Comparison of ENCODE assay signal across 23 mouse cellular contexts in genomic region chr2:178686167-178686601, GRCm38 (mm10).
A peak's percentile ranks its signal among the peaks of the same experiment; 100 is the strongest.
DNase-seq lines count a peak whose midpoint lies in the region; ATAC-seq lines count a peak whose summit lies in the region.
"Had no signal": no experiment of that assay in that cellular context is flagged by ENCODE, and none has a peak within 500 bp of the region (broad histone marks: within the 10 kb centered on the region; RNA-seq: fewer than 3 reads in every experiment).

No protein-coding gene starts in this region.

- H3K4me2 ChIP-seq in hindbrain, embryonic 12.5 days (replicated peaks): no peak overlapping the region
- H3K4me2 ChIP-seq in midbrain, embryonic 14.5 days (ENCODE audit: low read length): no peak overlapping the region
- no peak overlapping the region for H3K4me2 ChIP-seq in forebrain, embryonic 14.5 days (ENCODE audit: low read length)
- H3K4me2 ChIP-seq: embryonic facial prominence, embryonic 12.5 days; limb, embryonic 12.5 days; liver, embryonic 15.5 days had no signal

- no peak for ATAC-seq in hindbrain, embryonic 12.5 days (ENCODE audit: low FRiP score)
- no peak for ATAC-seq in midbrain, embryonic 14.5 days (ENCODE audit: low FRiP score, low TSS enrichment)
- ATAC-seq in forebrain, embryonic 14.5 days: peak; percentile 81
- ATAC-seq: lung, postnatal 0 days had no signal

- no peak overlapping the region for H3K9ac ChIP-seq in hindbrain, embryonic 12.5 days
- H3K9ac ChIP-seq in midbrain, embryonic 14.5 days (replicated peaks; ENCODE audit: low read length): no peak overlapping the region
- H3K9ac ChIP-seq in forebrain, embryonic 14.5 days (ENCODE audit: low read length): no peak overlapping the region
- H3K9ac ChIP-seq: embryonic facial prominence, embryonic 12.5 days; limb, embryonic 12.5 days; liver, embryonic 15.5 days had no signal

- no peaks in the 10 kb centered on the region for H3K36me3 ChIP-seq in hindbrain, embryonic 10.5 days
- no peaks in the 10 kb centered on the region for H3K36me3 ChIP-seq in hindbrain, embryonic 12.5 days
- no peaks in the 10 kb centered on the region for H3K36me3 ChIP-seq in midbrain, embryonic 14.5 days (ENCODE audit: control insufficient read depth, insufficient read depth, low read length)
- H3K36me3 ChIP-seq in midbrain, embryonic 10.5 days: no peaks in the 10 kb centered on the region
- no peaks in the 10 kb centered on the region for H3K36me3 ChIP-seq in forebrain, embryonic 14.5 days (ENCODE audit: control insufficient read depth, insufficient read depth, low read length)
- H3K36me3 ChIP-seq: embryonic facial prominence, embryonic 12.5 days; limb, embryonic 12.5 days; liver, embryonic 15.5 days had no signal

- H3K4me1 ChIP-seq in hindbrain, embryonic 10.5 days (replicated peaks): peaks cover 19% of the 10 kb centered on the region
- peaks cover 22% of the 10 kb centered on the region for H3K4me1 ChIP-seq in hindbrain, embryonic 12.5 days
- H3K4me1 ChIP-seq in midbrain, embryonic 14.5 days (ENCODE audit: control insufficient read depth, insufficient read depth, low read length): no peaks in the 10 kb centered on the region; the same call in 1 of the 2 replicates
- H3K4me1 ChIP-seq in midbrain, embryonic 10.5 days: peaks cover 21% of the 10 kb centered on the region
- H3K4me1 ChIP-seq in forebrain, embryonic 14.5 days (ENCODE audit: control insufficient read depth, insufficient read depth, low read length): peaks cover 8% of the 10 kb centered on the region
- H3K4me1 ChIP-seq: megakaryocyte, embryonic 14.5 days had no signal

- DNase-seq in hindbrain, embryonic 10.5 days (ENCODE audit: low spot score): peak; percentile 23
- peak; percentile 41 for DNase-seq in midbrain, embryonic 14.5 days
- DNase-seq in midbrain, embryonic 10.5 days (ENCODE audit: low spot score): no peak
- DNase-seq in forebrain, embryonic 14.5 days (ENCODE audit: low spot score): peak; percentile 77
- DNase-seq in retina, postnatal 1 day: peak; percentile 71
- DNase-seq in urinary bladder, postnatal 36 days (ENCODE audit: low spot score in 2 of 2): no peak
- DNase-seq in thymus, postnatal 4 days: no peak
- DNase-seq: adrenal gland, postnatal 14 days; cerebellum, adult 2 months; heart, adult 11 months; heart, postnatal 4 days; kidney, adult 18-20 months; kidney, postnatal 10 days; right cerebral cortex, postnatal 25 days; thymus, postnatal 14 days had no signal

- H3K27me3 ChIP-seq in hindbrain, embryonic 10.5 days (ENCODE audit: insufficient read depth, poor library complexity, severe bottlenecking): no peaks in the 10 kb centered on the region
- H3K27me3 ChIP-seq in hindbrain, embryonic 12.5 days: no peaks in the 10 kb centered on the region
- no peaks in the 10 kb centered on the region for H3K27me3 ChIP-seq in midbrain, embryonic 14.5 days (ENCODE audit: control insufficient read depth, insufficient read depth, low read length)
- no peaks in the 10 kb centered on the region for H3K27me3 ChIP-seq in midbrain, embryonic 10.5 days (ENCODE audit: low read depth, poor library complexity, severe bottlenecking)
- H3K27me3 ChIP-seq in forebrain, embryonic 14.5 days (replicated peaks; ENCODE audit: control insufficient read depth, insufficient read depth, low read length): no peaks in the 10 kb centered on the region
- H3K27me3 ChIP-seq: embryonic facial prominence, embryonic 12.5 days; limb, embryonic 12.5 days; liver, embryonic 15.5 days had no signal

- peak overlapping the region; percentile 37; the same call in 1 of the 2 replicates for H3K27ac ChIP-seq in hindbrain, embryonic 10.5 days
- H3K27ac ChIP-seq in hindbrain, embryonic 12.5 days: no peak overlapping the region
- no peak overlapping the region for H3K27ac ChIP-seq in midbrain, embryonic 14.5 days (replicated peaks; ENCODE audit: low read depth, low read length)
- no peak overlapping the region for H3K27ac ChIP-seq in midbrain, embryonic 10.5 days (replicated peaks)
- H3K27ac ChIP-seq in forebrain, embryonic 14.5 days (ENCODE audit: low read depth, low read length): peak overlapping the region; percentile 50; the same call in 1 of the 2 replicates
- H3K27ac ChIP-seq: embryonic facial prominence, embryonic 12.5 days; layer of hippocampus, adult 2 months; limb, embryonic 12.5 days; liver, embryonic 15.5 days; stomach, postnatal 0 days had no signal

- H3K9me3 ChIP-seq in hindbrain, embryonic 10.5 days: no peaks in the 10 kb centered on the region
- no peaks in the 10 kb centered on the region for H3K9me3 ChIP-seq in hindbrain, embryonic 12.5 days (replicated peaks)
- no peaks in the 10 kb centered on the region for H3K9me3 ChIP-seq in midbrain, embryonic 14.5 days (ENCODE audit: control insufficient read depth, low read length)
- H3K9me3 ChIP-seq in midbrain, embryonic 10.5 days (replicated peaks): no peaks in the 10 kb centered on the region
- no peaks in the 10 kb centered on the region for H3K9me3 ChIP-seq in forebrain, embryonic 14.5 days (replicated peaks; ENCODE audit: control insufficient read depth, low read length)
- H3K9me3 ChIP-seq: embryonic facial prominence, embryonic 12.5 days; limb, embryonic 12.5 days; liver, embryonic 15.5 days; megakaryocyte, embryonic 14.5 days had no signal

- WGBS in hindbrain, embryonic 10.5 days: 59% methylated on average over 7 of the region's 7 CpGs
- WGBS in hindbrain, embryonic 12.5 days: 43% methylated on average over 7 of the region's 7 CpGs
- 37% methylated on average over 7 of the region's 7 CpGs for WGBS in midbrain, embryonic 14.5 days
- WGBS in midbrain, embryonic 10.5 days: 68% methylated on average over 7 of the region's 7 CpGs
- 11% methylated on average over 7 of the region's 7 CpGs for whole genome bisulfite sequencing in forebrain, embryonic 14.5 days

- no peak overlapping the region for H3K4me3 ChIP-seq in hindbrain, embryonic 10.5 days
- no peak overlapping the region for H3K4me3 ChIP-seq in hindbrain, embryonic 12.5 days
- H3K4me3 ChIP-seq in midbrain, embryonic 14.5 days (replicated peaks; ENCODE audit: low read depth, low read length): no peak overlapping the region
- H3K4me3 ChIP-seq in midbrain, embryonic 10.5 days: no peak overlapping the region
- H3K4me3 ChIP-seq in forebrain, embryonic 14.5 days (ENCODE audit: low read depth, low read length): no peak overlapping the region
- H3K4me3 ChIP-seq: embryonic facial prominence, embryonic 12.5 days; layer of hippocampus, adult 2 months; limb, embryonic 12.5 days; liver, embryonic 15.5 days; megakaryocyte, embryonic 14.5 days had no signal

Comparison
In these comparisons a context has a peak if more than half of its experiments do, and no peak if none do; other contexts are left out.
1. DNase-seq: peak in hindbrain, embryonic 10.5 days (single experiment), midbrain, embryonic 14.5 days (single experiment), forebrain, embryonic 14.5 days (single experiment) and retina, postnatal 1 day (single experiment); none in midbrain, embryonic 10.5 days (single experiment), urinary bladder, postnatal 36 days (0 of 2) and thymus, postnatal 4 days (single experiment).
2. H3K27ac ChIP-seq: peak in hindbrain, embryonic 10.5 days (single experiment) and forebrain, embryonic 14.5 days (single experiment); none in hindbrain, embryonic 12.5 days (single experiment), midbrain, embryonic 14.5 days (single experiment) and midbrain, embryonic 10.5 days (single experiment).